Mouse (Mus musculus) liver, embryonic 14.5 days (tissue): Measurements from ENCODE around the gene Samd3.

Experiments used
- CTCF ChIP-seq: IDR thresholded peaks from 2 replicates; pipeline ENCODE4 v1.5.1; 2016; ENCODE audit warnings: antibody characterized with exemption, low read depth, control low read depth
- EP300 ChIP-seq: IDR thresholded peaks from 2 replicates; pipeline ENCODE4 v1.6.1; 2016; ENCODE audit warnings: antibody characterized with exemption, low read depth

GRCm38 (mm10) chr10:26185289-26185688, 44.2 kb upstream of the Samd3 start:
- TF ChIP-seq CTCF (no peak), EP300 (no peak)
